Mouse (Mus musculus): ENCODE results near the gene Gm20388. TPM values are rescaled to one million over a fixed set of nuclear protein-coding genes. Genes with fewer than 3 reads are reported as not detected.
"Not testable (repeated sequence)": the region's sequence is repeated elsewhere in the genome, so short reads cannot be mapped to it uniquely, and the experiment has no call there.

Gm20388 gene
- polyA plus RNA-seq, 1 experiment from 2014 or later: 5.5 TPM

GRCm38 (mm10) chr8:123253451-123254098 lies 3342.9 kb downstream of the Gm20388 start:
- H3K4me1 ChIP-seq: peaks cover 20% of the 10 kb centered on the region
- H3K27ac ChIP-seq: peak overlapping the region; percentile 69
- peak overlapping the region; percentile 90 for H3K4me3 ChIP-seq
- under 1% methylated on average over 40 of the region's 40 CpGs for whole genome bisulfite sequencing
- ATAC-seq (ENCODE audit: borderline replicate concordance, extremely low read depth, low FRiP score, low TSS enrichment): no peak; the same call in 1 of the 2 replicates
- no peaks in the 10 kb centered on the region for H3K9me3 ChIP-seq
- peaks cover 51% of the 10 kb centered on the region for H3K36me3 ChIP-seq
- peak overlapping the region; percentile 92 for H3K4me2 ChIP-seq
- H3K9ac ChIP-seq: peak overlapping the region; percentile 97
- no peaks in the 10 kb centered on the region for H3K27me3 ChIP-seq

DNA sequence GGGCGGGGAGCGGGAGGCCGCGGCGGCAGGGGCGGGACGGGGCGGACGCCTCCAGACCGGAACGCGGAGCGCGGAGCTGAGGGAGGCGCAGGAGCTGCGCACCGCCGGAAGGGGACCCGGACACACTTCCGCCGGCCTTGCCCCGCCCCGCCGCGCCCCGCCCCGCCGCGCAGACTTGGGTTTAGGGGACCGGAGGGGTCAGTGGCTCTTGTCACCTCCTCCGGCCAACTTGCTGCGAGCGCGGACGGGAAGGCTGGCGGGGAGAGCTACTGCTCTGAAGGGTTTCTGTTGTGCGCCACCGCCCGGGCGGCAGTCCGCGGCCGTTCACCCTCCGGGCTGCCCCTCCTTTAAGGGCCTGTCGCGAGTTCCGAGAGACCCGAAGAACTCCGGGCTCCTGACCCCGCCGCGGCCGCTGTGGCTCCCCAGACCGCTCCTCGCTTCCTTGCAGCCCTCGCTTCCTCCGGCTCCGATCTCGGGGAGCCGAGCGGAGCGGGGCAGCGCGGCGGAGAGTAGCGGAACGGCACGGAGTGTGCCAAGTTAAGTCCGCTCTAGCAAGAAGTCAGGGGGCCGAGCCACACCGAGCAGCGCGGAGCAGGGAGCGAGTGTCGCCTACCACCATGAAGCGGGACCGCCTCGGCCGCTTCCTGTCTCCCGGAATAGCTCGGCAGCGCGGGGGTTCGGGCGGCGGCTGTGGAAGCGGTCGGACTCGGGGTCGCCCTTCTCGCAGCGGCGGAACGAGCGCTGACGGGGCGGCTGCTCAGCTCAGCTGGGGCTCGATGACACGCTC lies 3343.7 kb downstream of the Gm20388 start, which contains the start of the genes Zfp276 and Vps9d1:
Zfp276 (plus strand) TSS at position 97 of the 787 bp plus-strand sequence.
Vps9d1 (minus strand) TSS at position 250 of the 787 bp plus-strand sequence.
- Histone ChIP-seq H3K9me3 (no peaks in the 10 kb centered on the region), H3K36me3 (peaks cover 51% of the 10 kb centered on the region), H3K27me3 (no peaks in the 10 kb centered on the region), H3K4me3 (peak within 1 kb of the TSS; percentile 90), H3K4me2 (peak within 1 kb of the TSS; percentile 92), H3K4me1 (peaks cover 20% of the 10 kb centered on the region), H3K27ac (peak within 1 kb of the TSS; percentile 69), H3K9ac (peak within 1 kb of the TSS; percentile 97)
- peak; percentile 96 for ATAC-seq (ENCODE audit: borderline replicate concordance, extremely low read depth, low FRiP score, low TSS enrichment)
- under 1% methylated on average over 91 of the region's 99 CpGs for WGBS

- Histone ChIP-seq H3K4me3 (peak overlapping the region; percentile 90), H3K27me3 (no peaks in the 10 kb centered on the region), H3K9ac (peak overlapping the region; percentile 97), H3K27ac (no peak overlapping the region), H3K4me2 (peak overlapping the region; percentile 92), H3K9me3 (no peaks in the 10 kb centered on the region), H3K36me3 (peaks cover 52% of the 10 kb centered on the region), H3K4me1 (peaks cover 20% of the 10 kb centered on the region)
- no peak for ATAC-seq (ENCODE audit: borderline replicate concordance, extremely low read depth, low FRiP score, low TSS enrichment)
- 69% methylated on average over 6 of the region's 6 CpGs for WGBS
Observed at GRCm38 (mm10) chr8:123255170-123255569, 3344.5 kb downstream of the Gm20388 start.

- Histone ChIP-seq H3K4me1 (peaks cover 20% of the 10 kb centered on the region), H3K4me3 (no peak overlapping the region), H3K9ac (no peak overlapping the region), H3K27me3 (no peaks in the 10 kb centered on the region), H3K9me3 (no peaks in the 10 kb centered on the region), H3K27ac (no peak overlapping the region), H3K36me3 (peaks cover 54% of the 10 kb centered on the region), H3K4me2 (no peak overlapping the region)
- no peak for ATAC-seq (ENCODE audit: borderline replicate concordance, extremely low read depth, low FRiP score, low TSS enrichment)
- WGBS: 85% methylated on average over 3 of the region's 3 CpGs
Observed at GRCm38 (mm10) chr8:123257114-123257513, 3346.5 kb downstream of the Gm20388 start.

DNA sequence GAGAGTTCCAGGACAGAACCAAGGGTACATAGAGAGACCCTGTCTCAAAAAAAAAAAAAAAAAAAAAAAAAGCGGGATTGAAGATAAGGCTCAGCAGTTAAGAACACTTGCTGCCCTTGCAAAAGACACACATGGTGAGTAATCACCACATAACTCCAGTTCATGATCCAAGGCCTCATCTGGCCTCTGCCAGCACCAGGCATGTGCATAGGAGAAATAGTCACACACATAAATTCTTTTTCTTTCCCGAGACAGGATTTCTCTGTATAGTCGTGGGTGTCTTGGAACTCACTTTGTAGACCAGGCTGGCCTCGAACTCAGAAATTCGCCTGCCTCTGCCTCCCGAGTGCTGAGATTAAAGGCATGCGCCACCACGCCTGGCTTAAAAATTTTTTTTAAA lies 3347.0 kb downstream of the Gm20388 start:
- ATAC-seq (ENCODE audit: borderline replicate concordance, extremely low read depth, low FRiP score, low TSS enrichment); H3K4me3 ChIP-seq; H3K27ac ChIP-seq; H3K27me3 ChIP-seq; H3K9ac ChIP-seq; H3K4me2 ChIP-seq; H3K9me3 ChIP-seq: not testable (repeated sequence)
- Histone ChIP-seq H3K36me3 (peaks cover 56% of the 10 kb centered on the region), H3K4me1 (peaks cover 19% of the 10 kb centered on the region)
- 89% methylated on average over 8 of the region's 8 CpGs for WGBS

- H3K9ac ChIP-seq: no peak overlapping the region
- no peaks in the 10 kb centered on the region for H3K4me1 ChIP-seq
- WGBS: 70% methylated on average over 14 of the region's 14 CpGs
- H3K36me3 ChIP-seq: peaks cover 61% of the 10 kb centered on the region
- H3K4me2 ChIP-seq: no peak overlapping the region
- no peak overlapping the region for H3K27ac ChIP-seq
- no peak for ATAC-seq (ENCODE audit: borderline replicate concordance, extremely low read depth, low FRiP score, low TSS enrichment)
- H3K27me3 ChIP-seq: no peaks in the 10 kb centered on the region
- H3K4me3 ChIP-seq: no peak overlapping the region
- H3K9me3 ChIP-seq: no peaks in the 10 kb centered on the region
Observed at GRCm38 (mm10) chr8:123267926-123268656, 3357.4 kb downstream of the Gm20388 start.

- H3K9ac ChIP-seq: no peak overlapping the region
- H3K9me3 ChIP-seq: no peaks in the 10 kb centered on the region
- no peak overlapping the region for H3K27ac ChIP-seq
- H3K36me3 ChIP-seq: peaks cover 44% of the 10 kb centered on the region
- H3K4me3 ChIP-seq: no peak overlapping the region
- H3K4me2 ChIP-seq: no peak overlapping the region
- no peaks in the 10 kb centered on the region for H3K4me1 ChIP-seq
- H3K27me3 ChIP-seq: no peaks in the 10 kb centered on the region
- 89% methylated on average over 10 of the region's 10 CpGs for WGBS
- ATAC-seq (ENCODE audit: borderline replicate concordance, extremely low read depth, low FRiP score, low TSS enrichment): no peak
Observed at GRCm38 (mm10) chr8:123271147-123271546, 3360.5 kb downstream of the Gm20388 start.

GRCm38 (mm10) chr8:123271901-123272300 lies 3361.3 kb downstream of the Gm20388 start:
- no peak for ATAC-seq (ENCODE audit: borderline replicate concordance, extremely low read depth, low FRiP score, low TSS enrichment)
- H3K36me3 ChIP-seq: peaks cover 36% of the 10 kb centered on the region
- 51% methylated on average over 4 of the region's 4 CpGs for WGBS

GRCm38 (mm10) chr8:123274447-123274846 lies 3363.8 kb downstream of the Gm20388 start:
- Histone ChIP-seq H3K36me3 (peaks cover 13% of the 10 kb centered on the region), H3K4me2 (no peak overlapping the region), H3K27ac (no peak overlapping the region), H3K4me1 (no peaks in the 10 kb centered on the region), H3K9ac (no peak overlapping the region), H3K4me3 (no peak overlapping the region), H3K9me3 (no peaks in the 10 kb centered on the region), H3K27me3 (no peaks in the 10 kb centered on the region)
- 78% methylated on average over 5 of the region's 5 CpGs for WGBS
- no peak for ATAC-seq (ENCODE audit: borderline replicate concordance, extremely low read depth, low FRiP score, low TSS enrichment)

More at GRCm38 (mm10) chr8:123271901-123272300, 3361.3 kb downstream of the Gm20388 start:
- Histone ChIP-seq H3K9me3 (no peaks in the 10 kb centered on the region), H3K4me2 (no peak overlapping the region), H3K9ac (no peak overlapping the region), H3K4me3 (no peak overlapping the region), H3K27ac (no peak overlapping the region), H3K4me1 (no peaks in the 10 kb centered on the region), H3K27me3 (no peaks in the 10 kb centered on the region)

DNA sequence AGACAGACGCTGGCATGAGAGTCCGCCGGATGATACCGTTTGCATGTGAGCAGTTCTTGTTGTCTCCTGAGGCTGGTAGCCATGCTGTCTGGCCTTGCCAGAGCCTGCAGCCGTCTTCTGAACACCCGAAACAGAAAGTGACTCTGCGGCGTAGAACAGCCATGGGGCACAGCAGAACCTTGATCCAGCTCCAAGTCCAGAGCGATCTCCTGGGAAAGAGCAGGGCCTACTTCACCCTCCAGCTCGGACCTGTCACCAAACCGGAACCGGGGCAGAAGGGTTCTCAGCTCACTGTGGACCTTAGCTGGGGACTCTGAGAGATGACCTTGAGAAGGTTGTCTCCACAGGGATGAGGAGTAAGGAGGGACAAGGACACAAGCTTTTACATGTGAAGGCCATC lies 3364.5 kb downstream of the Gm20388 start:
- Histone ChIP-seq H3K27me3 (no peaks in the 10 kb centered on the region), H3K9me3 (no peaks in the 10 kb centered on the region), H3K36me3 (peaks cover 11% of the 10 kb centered on the region), H3K4me1 (no peaks in the 10 kb centered on the region), H3K9ac (no peak overlapping the region), H3K4me2 (no peak overlapping the region), H3K4me3 (no peak overlapping the region), H3K27ac (no peak overlapping the region)
- 94% methylated on average over 12 of the region's 12 CpGs for WGBS
- no peak for ATAC-seq (ENCODE audit: borderline replicate concordance, extremely low read depth, low FRiP score, low TSS enrichment)

DNA sequence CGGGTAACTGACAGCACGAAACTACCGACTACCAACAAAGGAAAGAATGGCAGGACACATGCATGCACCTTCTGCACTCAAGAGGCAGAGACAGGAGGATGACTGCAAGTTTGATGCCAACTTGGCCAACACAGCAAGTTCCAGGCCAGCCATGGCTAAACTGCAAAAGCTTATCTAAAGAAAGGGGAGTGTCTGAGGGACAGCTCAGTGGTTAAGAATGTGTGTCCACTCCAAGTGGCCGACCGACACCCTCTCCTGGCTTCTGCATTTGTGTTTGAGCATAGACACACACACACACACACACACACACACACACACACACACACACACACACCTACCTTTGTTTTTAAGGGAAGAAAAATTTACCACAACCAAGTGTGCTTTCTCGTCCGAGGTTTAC lies 3367.8 kb downstream of the Gm20388 start:
- 69% methylated on average over 7 of the region's 7 CpGs for WGBS
- Histone ChIP-seq H3K9me3 (no peaks in the 10 kb centered on the region), H3K9ac (no peak overlapping the region), H3K27ac (no peak overlapping the region), H3K4me2 (no peak overlapping the region), H3K36me3 (peaks cover 16% of the 10 kb centered on the region; the same call in 1 of the 2 replicates), H3K27me3 (no peaks in the 10 kb centered on the region), H3K4me1 (no peaks in the 10 kb centered on the region), H3K4me3 (no peak overlapping the region)
- ATAC-seq (ENCODE audit: borderline replicate concordance, extremely low read depth, low FRiP score, low TSS enrichment): no peak

Data from lung, embryonic 15.5 days (tissue).